Mouse (Mus musculus) lung, postnatal 36 days (tissue): ENCODE data around the gene Serpinb9b.
"Not testable (repeated sequence)": the region's sequence is repeated elsewhere in the genome, so short reads cannot be mapped to it uniquely, and the experiment has no call there.

Experiments used
- DNase-seq: peaks from one replicate; pipeline ENCODE4 v3.0.0; 2022; ENCODE audit warnings: mixed read lengths

Serpinb9b gene

DNA sequence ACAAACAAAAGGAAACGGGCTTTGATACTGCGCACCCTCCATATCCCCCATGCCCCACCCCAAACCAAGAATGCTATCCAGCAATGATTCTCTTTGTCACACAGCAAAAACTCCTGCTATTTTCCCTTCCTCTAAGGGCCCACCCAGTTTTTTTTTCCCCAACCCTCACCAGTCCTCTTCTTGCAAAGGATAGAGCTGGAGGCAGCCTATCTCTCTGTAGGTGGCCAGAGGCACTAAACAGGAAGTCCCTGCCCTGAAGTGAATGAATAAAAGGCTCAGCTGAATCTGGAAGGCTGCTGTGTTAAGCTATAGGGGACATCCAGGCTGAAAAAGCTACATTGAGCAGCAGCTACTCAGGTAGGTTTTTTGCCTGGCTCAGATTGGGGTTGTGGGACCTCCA is at the start of gene Serpinb9b:
Gene Serpinb9b (plus strand): TSS at position 173 of the 400 bp plus-strand sequence.
- DNase-seq: no peak

- DNase-seq: no peak
Observed at GRCm38 (mm10) chr13:32982556-32983042, 44.6 kb upstream of the Serpinb9b start.

- no peak for DNase-seq
Observed at GRCm38 (mm10) chr13:32986256-32986655, 41.0 kb upstream of the Serpinb9b start.

DNA sequence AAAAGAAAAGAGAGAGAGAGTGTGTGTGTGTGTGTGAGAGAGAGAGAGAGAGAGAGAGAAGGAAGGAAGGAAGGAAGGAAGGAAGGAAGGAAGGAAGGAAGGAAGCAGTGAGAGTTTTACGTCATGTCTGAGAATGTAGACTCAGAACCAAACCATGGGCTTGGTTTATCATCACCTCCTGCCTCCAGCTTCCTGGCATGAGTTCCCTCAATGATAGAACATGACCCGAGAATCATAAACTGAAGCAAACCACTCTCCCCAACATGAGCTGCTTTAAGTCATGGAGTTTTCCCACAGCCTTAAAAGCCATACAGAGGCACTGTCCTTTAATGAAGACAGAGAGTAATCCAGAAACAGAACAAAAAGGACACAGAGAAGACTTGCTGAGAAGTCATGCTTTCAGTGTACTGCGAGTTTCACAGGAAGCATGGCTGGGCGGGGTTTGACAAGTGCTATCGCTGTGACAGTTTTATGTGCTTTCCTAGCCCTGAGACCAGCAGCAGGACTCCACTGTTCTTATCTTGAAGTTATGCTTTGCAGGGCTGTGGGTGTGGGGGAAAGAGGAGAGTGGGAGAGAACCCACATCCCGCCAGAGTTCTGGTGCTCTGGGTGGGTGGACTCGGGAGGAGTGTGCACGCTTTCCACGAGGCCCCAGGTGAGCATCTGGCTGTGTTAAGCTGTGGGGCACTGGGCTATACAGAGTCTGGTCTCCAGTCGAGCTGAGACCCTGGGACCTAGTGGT is 33.9 kb upstream of the Serpinb9b start:
- no peak for DNase-seq

DNA sequence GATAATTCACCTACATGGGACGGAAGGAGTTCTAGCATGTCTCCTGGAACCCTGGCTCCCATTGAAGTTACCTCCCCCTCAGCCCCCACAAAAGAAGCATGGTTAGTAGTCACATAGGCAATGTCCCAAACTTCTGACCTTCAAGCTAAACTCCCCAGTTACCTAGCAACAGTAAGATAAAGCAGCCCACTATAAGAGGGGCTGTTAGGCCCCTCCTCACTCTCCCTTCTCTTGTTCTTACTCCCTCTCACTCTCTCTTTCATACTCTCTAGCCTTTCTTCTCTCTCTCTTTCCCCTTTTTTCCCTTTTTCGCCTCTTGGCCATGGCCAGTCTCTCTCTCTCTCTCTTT is 33.3 kb upstream of the Serpinb9b start:
- DNase-seq: no peak

DNA sequence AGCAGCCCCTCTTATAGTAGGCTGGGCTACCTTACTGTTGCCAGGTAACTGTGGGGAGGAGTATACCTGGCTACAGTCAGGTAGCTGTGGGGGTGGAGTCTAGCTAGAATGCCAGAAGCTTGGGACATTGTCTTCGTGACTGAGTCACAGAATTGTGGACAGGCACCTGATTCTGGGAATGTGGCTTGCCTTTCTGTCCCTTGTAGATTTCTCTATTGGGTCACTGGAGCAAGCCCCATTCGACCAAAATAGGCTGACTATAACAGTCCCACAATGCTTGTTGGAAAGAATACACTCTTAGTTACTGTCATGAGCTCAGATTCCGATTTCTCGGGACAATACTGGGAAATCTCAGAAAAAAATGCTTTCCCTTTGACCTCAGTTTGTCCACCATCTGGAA is 32.2 kb upstream of the Serpinb9b start:
- DNase-seq: no peak

DNA sequence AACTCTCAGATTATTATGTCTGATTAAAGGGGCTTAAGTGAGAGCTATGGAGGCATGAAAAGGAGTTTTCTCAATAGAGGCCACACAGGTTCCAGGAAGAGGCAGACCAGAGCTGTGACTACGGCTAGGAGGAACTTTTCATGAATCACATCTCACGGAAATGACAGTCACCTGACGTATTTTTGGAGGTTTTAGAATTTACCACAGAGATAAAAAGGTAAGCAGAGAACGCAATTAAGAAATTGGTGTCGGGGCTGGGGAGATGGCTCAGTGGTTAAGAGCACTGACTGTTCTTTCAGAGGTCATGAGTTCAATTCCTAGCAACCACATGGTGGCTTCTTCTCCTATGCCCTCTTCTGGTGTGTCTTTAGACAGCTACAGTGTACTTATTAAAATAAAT is 25.9 kb upstream of the Serpinb9b start:
- no peak for DNase-seq

DNA sequence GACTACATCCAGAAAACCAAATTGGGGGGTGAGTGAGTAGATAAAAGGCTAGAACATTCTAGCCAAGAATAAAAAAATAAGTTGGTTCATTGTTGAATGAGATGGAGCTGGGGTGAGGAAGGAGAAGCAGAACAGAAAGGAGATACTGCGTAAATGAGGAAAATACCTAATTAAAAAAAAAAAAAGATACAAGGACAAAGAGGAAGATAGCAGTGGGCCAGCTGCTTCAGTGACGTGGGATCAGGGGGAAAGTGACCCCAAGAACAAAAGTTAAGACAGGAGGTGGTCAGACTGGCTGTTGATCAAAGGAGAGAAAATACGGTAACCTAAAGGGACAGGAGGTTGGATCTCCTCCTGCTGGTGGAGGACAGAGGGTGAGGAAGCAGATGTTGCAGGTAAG is 24.3 kb upstream of the Serpinb9b start, which contains the start of gene Serpinb9:
Gene Serpinb9 (plus strand): TSS at position 301 of the 400 bp plus-strand sequence.
- DNase-seq: no peak

GRCm38 (mm10) chr13:33003523-33004413 is 23.4 kb upstream of the Serpinb9b start:
- DNase-seq: no peak

GRCm38 (mm10) chr13:33004414-33005105 is 22.7 kb upstream of the Serpinb9b start:
- DNase-seq: peak; percentile 95

GRCm38 (mm10) chr13:33005501-33006075 is 21.6 kb upstream of the Serpinb9b start:
- peak; percentile 54 for DNase-seq

DNA sequence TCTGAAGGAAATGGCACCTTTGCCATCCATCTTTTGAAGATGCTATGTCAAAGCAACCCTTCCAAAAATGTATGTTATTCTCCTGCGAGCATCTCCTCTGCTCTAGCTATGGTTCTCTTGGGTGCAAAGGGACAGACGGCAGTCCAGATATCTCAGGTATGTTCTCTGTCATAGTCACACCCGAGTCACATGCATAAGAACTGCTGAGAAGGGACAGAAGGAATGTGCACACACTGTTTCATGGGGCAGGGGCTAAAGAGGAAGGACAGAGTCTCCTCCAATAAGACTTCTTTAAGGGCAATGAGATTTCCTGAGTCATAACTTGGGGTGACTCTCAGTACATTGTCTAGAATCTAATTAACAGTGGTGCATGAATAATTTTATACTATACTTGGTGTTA is 20.7 kb upstream of the Serpinb9b start:
- no peak for DNase-seq

GRCm38 (mm10) chr13:33012395-33012794 is 14.8 kb upstream of the Serpinb9b start:
- no peak for DNase-seq

GRCm38 (mm10) chr13:33013271-33013670 is 13.9 kb upstream of the Serpinb9b start:
- DNase-seq: no peak

DNA sequence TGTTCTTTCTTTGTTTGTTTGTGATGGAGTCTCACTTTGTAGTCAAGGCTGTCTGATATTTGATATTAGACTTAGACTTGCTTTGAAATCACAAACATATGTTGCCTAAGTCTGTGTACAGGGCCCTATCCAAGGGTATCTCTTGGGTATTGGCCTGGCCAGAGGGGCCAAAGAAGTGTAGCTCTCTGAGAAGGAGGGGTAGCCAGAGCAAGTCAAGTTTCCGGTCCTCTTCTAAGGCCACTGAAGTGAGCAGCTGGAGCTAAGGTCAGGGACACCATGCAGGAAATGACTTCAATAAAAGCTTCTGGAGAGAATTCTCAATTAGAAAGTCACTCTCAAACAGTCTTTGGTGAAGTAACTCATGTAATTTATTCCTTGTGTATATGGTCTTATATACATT is 4.8 kb upstream of the Serpinb9b start:
- no peak for DNase-seq

- no peak for DNase-seq
Observed at GRCm38 (mm10) chr13:33026427-33027057, 674 bp upstream of the Serpinb9b start.

GRCm38 (mm10) chr13:33028146-33028545 is 930 bp downstream of the Serpinb9b start:
- no peak for DNase-seq

- DNase-seq: no peak
Observed at GRCm38 (mm10) chr13:33028550-33028949, 1.3 kb downstream of the Serpinb9b start.

DNA sequence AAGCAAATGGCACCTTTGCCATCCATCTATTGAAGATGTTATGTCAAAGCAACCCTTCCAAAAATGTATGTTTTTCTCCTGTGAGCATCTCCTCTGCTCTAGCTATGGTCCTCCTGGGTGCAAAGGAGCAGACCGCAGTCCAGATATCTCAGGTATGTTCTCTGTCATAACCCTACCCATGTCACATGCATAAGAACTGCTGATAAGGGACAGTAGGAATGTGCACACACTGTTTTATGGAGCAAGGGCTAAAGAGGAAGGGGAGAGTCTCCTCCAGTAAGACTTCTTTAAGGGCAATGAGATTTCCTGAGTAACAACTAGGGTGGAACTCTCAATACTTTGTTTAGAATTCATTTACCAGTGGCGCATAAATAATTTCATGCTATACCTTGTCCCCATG is 2.3 kb downstream of the Serpinb9b start:
- DNase-seq: not testable (repeated sequence)

DNA sequence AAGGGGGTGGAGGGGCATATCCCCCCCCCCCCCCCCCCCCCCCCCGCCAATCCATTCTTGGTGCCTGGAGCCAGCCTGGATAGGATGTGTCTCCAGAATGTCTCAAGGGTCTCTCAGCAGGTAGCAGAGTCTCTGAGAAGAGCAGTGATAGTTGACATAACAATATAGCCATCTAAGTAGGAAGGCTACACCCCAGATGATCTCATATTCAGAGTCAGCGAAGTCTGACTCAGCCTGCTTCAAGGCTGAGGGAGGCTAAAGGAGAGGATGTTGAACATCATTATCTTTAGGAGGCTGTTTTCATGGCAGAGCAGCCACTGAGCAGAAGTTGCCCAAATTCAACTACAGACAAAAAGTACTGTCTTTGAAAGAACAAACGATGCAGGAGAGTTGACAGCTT is 3.1 kb downstream of the Serpinb9b start:
- DNase-seq: no peak

DNA sequence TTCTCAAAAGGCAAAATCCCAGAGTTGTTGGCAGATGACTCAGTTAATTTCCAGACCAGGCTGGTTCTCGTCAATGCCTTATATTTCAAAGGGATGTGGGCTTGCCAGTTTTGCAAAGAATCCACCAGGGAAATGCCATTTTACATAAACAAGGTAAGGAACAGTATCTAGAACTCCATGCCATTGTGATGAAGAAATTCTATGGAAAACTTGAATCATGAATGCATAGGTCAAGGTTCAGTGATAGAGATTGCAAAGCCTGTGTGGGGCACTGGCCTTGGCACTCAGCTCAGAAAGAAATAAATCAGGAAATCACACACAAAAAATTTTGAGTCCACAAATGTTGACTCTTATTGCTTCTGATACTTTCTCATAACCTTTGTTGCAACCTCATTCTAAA is 8.3 kb downstream of the Serpinb9b start:
- DNase-seq: no peak

GRCm38 (mm10) chr13:33043542-33043941 is 16.3 kb downstream of the Serpinb9b start:
- DNase-seq: no peak
